Mouse (Mus musculus) spleen, adult 2 months (tissue): ENCODE data around the gene Lhfp. TPM values are rescaled to one million over a fixed set of nuclear protein-coding genes. Genes with fewer than 3 reads are reported as not detected.

Source experiments
- DNase-seq, 2 experiments: peaks; one replicate each; pipeline versions ENCODE4 v3.0.0 to v3.0.0-alpha.2; 2012 to 2021; ENCODE audit warnings: low spot score in 2 of 2, low read depth in 1 of 2
- H3K27ac ChIP-seq: fragments of 200-500 bp; 2 replicates; pipeline ENCODE4 v1.5.1; 2012; ENCODE audit warnings: low read length, inconsistent platforms; ENCODE audit not compliant: insufficient read depth
- H3K27me3 ChIP-seq: fragments of 200-500 bp; 2 replicates; pipeline ENCODE4 v1.6.1; 2012; ENCODE audit warnings: mild to moderate bottlenecking, moderate library complexity, low read length, inconsistent platforms; ENCODE audit not compliant: control insufficient read depth, insufficient read depth
- H3K36me3 ChIP-seq: fragments of 200-500 bp; 2 replicates; pipeline ENCODE4 v1.6.1; 2012; ENCODE audit warnings: mild to moderate bottlenecking, low read length, inconsistent platforms; ENCODE audit not compliant: control insufficient read depth, insufficient read depth
- H3K4me1 ChIP-seq: fragments of 200-500 bp; 2 replicates; pipeline ENCODE4 v1.6.1; 2011; ENCODE audit warnings: inconsistent platforms; ENCODE audit not compliant: control insufficient read depth, insufficient read depth, insufficient read length
- H3K4me3 ChIP-seq: fragments of 200-500 bp; 2 replicates; pipeline ENCODE4 v1.5.1; 2011; ENCODE audit warnings: mild to moderate bottlenecking, inconsistent platforms; ENCODE audit not compliant: insufficient read depth, insufficient read length; ENCODE audit errors: extremely low read depth
- CTCF ChIP-seq: fragments of 200-500 bp; IDR thresholded peaks from 2 replicates; pipeline ENCODE4 v1.5.1; 2011; ENCODE audit warnings: mild to moderate bottlenecking, inconsistent platforms; ENCODE audit not compliant: insufficient read depth, insufficient read length, insufficient replicate concordance; ENCODE audit errors: extremely low read depth
- POLR2A ChIP-seq: fragments of 200-500 bp; IDR thresholded peaks from 2 replicates; pipeline ENCODE4 v1.6.1; 2011; ENCODE audit warnings: low read depth, low read length, inconsistent platforms
- WGBS: fragments of 180-500 bp; shearing (Covaris S2); methylation state at CpG from one replicate; pipeline ENCODE4 v1.1.7; 2018; 5-methylcytosine and 5-hydroxymethylcytosine counted together
- polyA plus RNA-seq: library from polyadenylated mRNA; depleted of rRNA; stranded (reverse); fragments of >200 nt; gene quantifications from 2 replicates; pipeline ENCODE4 v1.2.3, GENCODE M21; 2012

Lhfp gene
- polyA plus RNA-seq, 1 experiment: 88.7 TPM

DNA sequence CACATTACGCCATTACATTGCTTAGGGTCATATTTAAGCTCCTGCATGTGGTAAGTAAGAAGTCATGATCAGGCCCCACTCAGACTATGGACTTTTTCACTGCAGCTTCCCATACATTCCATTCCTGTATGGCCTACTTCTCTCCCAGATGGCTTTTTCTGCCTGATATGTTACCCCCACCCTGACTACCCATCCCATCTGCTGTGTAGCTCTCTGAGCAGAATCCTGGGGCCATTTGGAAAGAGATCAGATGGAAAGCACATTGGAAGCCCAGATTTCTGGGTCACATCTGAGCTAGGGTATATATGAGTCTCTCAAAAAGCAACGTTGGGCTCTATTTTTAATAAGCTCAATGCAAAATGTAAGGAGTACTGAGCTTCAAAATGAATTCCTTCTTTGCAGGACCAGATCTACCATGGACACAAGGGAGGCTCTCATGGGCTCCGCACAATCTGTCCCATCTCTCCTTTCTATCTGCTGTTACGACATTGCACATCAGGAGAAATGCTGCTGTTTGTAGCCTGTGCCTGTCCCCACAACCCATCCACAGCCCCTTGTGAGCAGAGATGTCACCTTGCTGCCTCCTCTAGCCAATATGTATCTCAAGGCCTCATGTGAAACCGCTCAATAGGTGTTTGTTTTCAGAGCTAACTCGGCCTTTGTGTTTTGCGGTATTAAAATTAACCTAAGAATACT lies 108.4 kb downstream of the Lhfp start:
- 88% methylated on average over 7 of the region's 7 CpGs for WGBS
- no peaks in the 10 kb centered on the region for H3K4me1 ChIP-seq
- DNase-seq: no peak
- no peak for TF ChIP-seq POLR2A
- no peak for TF ChIP-seq CTCF
- no peaks in the 10 kb centered on the region for H3K36me3 ChIP-seq
- no peak overlapping the region for H3K27ac ChIP-seq
- H3K4me3 ChIP-seq: no peak overlapping the region
- H3K27me3 ChIP-seq: no peaks in the 10 kb centered on the region

DNA sequence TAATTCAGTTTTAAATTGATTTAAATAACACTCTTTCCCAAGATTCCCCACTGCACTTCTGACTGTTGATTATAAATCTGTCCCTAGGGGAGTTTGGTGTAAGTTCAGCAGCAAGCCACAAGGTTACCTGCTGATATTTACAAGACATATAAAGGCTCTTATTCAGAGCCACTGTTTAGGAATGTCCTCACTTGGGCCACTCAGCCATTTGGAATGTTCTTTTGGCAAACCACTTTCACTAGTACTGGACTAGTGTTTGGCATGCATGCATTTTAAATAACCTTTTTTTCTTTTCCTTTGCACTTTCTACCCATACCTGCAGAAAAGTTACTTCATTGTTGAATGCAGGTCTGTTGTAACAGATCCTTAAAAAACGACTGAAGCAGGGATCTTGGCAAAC lies 109.8 kb downstream of the Lhfp start:
- 51% methylated on average over 1 of the region's 1 CpGs for whole genome bisulfite sequencing
- Histone ChIP-seq H3K27me3 (no peaks in the 10 kb centered on the region), H3K36me3 (no peaks in the 10 kb centered on the region), H3K4me1 (no peaks in the 10 kb centered on the region), H3K27ac (no peak overlapping the region), H3K4me3 (no peak overlapping the region)
- DNase-seq: no peak
- TF ChIP-seq POLR2A (no peak), CTCF (no peak)

DNA sequence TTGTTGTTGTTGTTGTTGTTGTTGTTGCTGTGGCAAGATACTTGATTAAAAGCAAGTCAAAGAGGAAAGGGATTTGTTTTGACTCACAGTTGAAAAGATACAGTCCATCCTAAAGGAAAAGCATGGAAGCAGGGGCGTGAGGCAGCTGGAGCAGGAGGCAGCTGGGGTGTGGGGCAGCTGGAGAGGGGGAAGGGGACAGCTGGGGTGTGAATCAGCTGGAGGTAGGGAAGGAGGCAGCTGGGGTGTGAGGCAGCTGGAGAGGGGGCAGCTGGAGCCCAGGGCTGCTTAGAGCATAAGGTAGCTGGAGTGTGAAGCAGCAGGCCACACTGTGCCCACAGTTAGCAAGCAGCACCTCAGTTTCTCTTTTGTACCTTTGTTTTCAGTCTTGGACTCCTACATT lies 110.3 kb downstream of the Lhfp start:
- no peaks in the 10 kb centered on the region for H3K4me1 ChIP-seq
- TF ChIP-seq POLR2A: no peak
- no peak for TF ChIP-seq CTCF
- DNase-seq: no peak
- H3K4me3 ChIP-seq: no peak overlapping the region
- WGBS: 85% methylated on average over 1 of the region's 1 CpGs
- no peaks in the 10 kb centered on the region for H3K27me3 ChIP-seq
- H3K27ac ChIP-seq: no peak overlapping the region
- no peaks in the 10 kb centered on the region for H3K36me3 ChIP-seq

DNA sequence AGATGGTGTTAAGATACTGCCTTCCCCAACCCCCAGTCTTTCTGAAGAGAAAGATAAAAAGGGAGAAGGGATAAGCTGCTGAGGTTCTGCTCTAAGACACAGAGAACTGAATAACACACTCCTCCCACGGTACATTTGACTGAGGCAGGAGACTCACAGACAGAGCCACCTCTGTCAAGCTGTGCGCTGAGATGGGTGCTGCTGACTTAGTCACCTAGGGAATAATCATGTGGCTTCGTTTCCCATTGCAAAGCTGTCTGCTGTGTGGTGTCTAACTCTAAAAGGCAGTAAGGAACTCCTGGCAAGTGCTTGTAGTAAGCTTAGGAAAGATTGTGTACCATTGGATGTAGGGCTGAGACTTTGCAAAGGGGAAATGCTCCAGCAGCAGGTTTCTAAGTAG lies 120.6 kb downstream of the Lhfp start:
- 78% methylated on average over 3 of the region's 3 CpGs for WGBS
- Histone ChIP-seq H3K27me3 (no peaks in the 10 kb centered on the region), H3K27ac (no peak overlapping the region), H3K4me3 (no peak overlapping the region), H3K4me1 (no peaks in the 10 kb centered on the region), H3K36me3 (no peaks in the 10 kb centered on the region)
- DNase-seq: no peak
- TF ChIP-seq POLR2A (no peak), CTCF (no peak)

DNA sequence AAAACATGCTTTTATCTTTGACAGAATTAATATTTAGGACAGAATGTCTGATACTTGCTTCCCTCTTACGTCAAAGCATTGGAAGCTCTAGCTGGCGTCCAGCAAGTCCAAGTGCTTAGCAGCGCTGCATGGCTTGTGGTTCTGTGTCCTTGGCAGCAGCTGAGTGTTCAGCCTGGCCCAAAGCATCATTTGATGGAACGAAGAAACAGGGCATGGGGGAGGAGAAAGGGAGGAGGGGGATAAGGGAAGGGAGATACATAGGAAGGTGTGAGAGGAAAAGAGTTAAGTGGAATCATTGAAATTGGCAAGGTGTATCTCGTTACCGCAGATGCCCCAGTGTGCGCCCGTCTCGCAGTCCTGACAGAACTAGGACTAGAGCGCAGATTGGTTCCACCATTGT lies 124.0 kb downstream of the Lhfp start:
- no peak overlapping the region for H3K27ac ChIP-seq
- DNase-seq: no peak
- 90% methylated on average over 10 of the region's 10 CpGs for WGBS
- no peaks in the 10 kb centered on the region for H3K27me3 ChIP-seq
- H3K4me1 ChIP-seq: no peaks in the 10 kb centered on the region
- TF ChIP-seq POLR2A (no peak), CTCF (no peak)
- H3K4me3 ChIP-seq: no peak overlapping the region
- no peaks in the 10 kb centered on the region for H3K36me3 ChIP-seq

DNA sequence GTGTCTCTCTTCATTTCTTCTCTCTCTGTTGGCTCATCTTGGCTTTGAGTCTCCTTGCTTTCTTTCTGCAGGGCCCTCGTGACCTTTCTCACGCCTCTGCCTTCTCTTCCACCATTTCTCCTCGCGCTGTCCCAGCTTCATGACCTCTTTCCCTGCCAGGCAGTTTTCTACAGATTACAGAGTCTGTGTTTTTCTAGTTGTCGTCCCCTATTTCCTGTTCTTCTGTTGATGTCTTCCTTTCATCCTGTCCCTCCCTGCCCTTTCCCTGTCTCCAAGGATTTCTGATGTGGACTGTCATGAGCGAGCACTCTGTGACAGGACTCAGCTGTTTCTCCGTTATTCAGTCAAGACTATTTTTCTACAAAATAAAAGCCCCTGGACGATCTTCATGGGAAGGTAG lies 124.7 kb downstream of the Lhfp start:
- H3K4me3 ChIP-seq: no peak overlapping the region
- no peak overlapping the region for H3K27ac ChIP-seq
- no peaks in the 10 kb centered on the region for H3K27me3 ChIP-seq
- DNase-seq: no peak
- TF ChIP-seq CTCF (no peak), POLR2A (no peak)
- WGBS: 53% methylated on average over 8 of the region's 8 CpGs
- no peaks in the 10 kb centered on the region for H3K4me1 ChIP-seq
- H3K36me3 ChIP-seq: no peaks in the 10 kb centered on the region

DNA sequence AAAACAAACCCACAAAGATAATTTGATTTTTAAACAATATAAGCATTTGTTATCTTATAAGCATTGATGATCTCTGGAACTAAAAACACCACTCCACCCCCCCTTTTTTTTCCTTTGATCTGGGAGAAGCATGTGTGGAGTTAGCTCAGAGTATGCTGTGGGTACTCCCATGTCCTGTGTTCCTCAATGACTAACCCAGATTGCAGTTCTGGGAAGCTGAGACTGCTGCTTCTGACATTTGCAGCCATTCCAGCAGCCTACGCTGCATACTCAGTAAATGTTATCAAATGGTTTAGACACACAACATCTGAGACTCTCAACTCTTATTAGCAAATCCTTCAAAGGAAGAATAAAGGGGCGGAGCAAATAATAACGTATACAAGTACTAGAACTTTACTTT lies 128.2 kb downstream of the Lhfp start:
- H3K36me3 ChIP-seq: no peaks in the 10 kb centered on the region
- WGBS: 94% methylated on average over 3 of the region's 3 CpGs
- no peak for TF ChIP-seq CTCF
- TF ChIP-seq POLR2A: no peak
- no peak for DNase-seq
- H3K4me3 ChIP-seq: no peak overlapping the region
- no peaks in the 10 kb centered on the region for H3K4me1 ChIP-seq
- H3K27me3 ChIP-seq: no peaks in the 10 kb centered on the region
- no peak overlapping the region for H3K27ac ChIP-seq
